Mouse (Mus musculus) fat pad, adult 2 months (tissue): ENCODE measurements at regions not wholly inside any gene's neighbourhood (a gene's known extent, or its start where the extent isn't known, plus 50 kb on each side); places are given as distances from the start of the nearest gene placed in this dataset.
A peak's percentile ranks its signal among the peaks of the same experiment; 100 is the strongest.

Experiments
- DNase-seq: peaks from one replicate; pipeline ENCODE4 v3.0.0-alpha.2; 2011; ENCODE audit warnings: low read depth, low spot score; ENCODE audit errors: extremely low read depth

DNA sequence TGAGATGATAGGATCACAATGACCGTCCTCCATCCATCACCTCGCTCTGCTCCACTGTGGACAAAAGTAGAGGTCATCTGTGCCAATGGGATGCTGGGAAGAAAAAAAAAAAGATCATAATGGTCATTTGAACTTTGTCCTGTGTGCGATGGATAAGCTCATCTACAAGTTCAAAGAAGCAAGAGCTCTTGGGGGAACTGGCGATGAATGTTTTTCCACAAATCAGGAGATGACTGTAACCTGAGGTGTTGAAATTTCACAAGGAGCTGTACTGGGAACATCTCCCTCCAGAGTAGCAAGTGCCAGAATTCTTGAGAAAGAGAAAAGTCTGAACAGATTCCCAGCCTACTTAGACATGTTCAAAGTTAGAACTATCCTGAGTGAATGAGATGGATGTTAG lies 287.0 kb downstream of the Tns3 start:
- peak; percentile 25 for DNase-seq

GRCm38 (mm10) chr11:8365545-8365944 lies 298.8 kb downstream of the Tns3 start:
- DNase-seq: no peak

DNA sequence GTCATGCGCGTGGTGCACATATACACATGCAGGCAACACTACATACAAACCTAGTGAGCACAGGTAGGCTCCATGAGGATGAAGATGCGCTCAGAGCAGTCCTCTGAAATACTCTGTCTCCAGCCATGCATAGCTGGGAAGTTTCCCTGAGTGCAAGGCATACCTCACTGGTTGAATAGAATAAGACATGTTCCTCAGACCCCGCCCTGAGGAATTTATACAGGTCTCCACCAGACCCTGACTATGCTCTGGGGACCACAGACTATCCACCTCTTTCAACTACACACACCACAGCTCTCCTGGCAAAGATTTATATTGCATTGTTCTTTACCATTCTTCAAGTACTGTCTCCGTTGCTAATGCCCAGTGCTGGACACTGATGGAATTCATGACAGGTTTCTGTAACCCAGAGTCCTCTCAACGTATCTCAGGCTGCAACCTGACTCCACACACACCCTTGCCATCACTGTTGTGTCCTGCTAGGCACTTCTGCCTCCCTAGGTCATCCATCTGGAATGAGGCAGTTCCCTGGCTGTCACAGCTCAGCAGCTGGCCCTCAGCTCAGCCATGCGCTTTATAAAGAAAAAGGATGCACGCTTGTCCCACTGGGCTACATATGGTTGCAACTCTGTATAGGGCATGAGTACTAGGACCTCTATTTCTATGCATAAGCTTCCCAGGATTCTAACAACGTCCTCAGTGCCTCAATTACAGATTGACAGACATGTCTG lies 299.5 kb downstream of the Tns3 start:
- DNase-seq: no peak

GRCm38 (mm10) chr11:8344938-8345337 lies 319.4 kb downstream of the Tns3 start:
- no peak for DNase-seq

DNA sequence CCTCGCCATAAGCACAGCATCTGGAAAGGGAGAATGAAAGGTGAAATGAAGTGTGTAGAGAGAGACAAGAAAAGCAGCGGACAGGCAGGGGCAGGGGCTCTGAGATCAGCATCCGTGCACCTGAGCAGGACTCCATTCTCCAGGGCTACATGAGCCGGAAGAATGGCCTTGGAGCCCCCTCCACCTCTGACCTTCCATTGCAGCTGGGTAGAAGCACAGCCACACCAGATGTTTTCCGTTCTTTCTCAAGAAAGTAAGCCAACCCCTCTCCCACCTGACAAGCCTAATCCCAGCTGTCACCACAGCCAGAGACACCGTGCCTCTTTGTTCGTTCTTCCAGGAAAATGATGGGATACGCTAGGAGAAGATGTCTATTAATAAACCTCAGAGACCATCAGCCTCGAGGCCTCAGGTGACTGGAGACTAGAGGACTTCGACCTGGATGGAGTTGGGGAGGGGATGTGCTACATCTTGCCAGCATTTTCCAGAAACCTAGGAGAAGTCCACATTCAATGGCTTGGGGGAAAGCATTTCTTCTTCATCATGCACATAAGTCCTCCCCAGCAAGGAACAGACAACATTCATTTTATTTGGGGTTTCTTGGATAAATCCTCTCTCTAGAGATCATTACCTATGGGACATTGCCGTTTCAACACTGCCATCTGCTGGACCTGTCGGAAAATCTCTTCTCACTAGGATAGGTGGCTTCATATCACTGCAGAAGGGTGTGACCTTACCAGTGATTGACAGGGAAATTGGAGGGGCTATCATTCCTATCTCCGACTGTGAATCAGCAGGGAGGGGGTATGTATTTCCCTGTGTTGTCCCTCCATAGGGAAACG lies 361.8 kb downstream of the Tns3 start:
- DNase-seq: no peak

DNA sequence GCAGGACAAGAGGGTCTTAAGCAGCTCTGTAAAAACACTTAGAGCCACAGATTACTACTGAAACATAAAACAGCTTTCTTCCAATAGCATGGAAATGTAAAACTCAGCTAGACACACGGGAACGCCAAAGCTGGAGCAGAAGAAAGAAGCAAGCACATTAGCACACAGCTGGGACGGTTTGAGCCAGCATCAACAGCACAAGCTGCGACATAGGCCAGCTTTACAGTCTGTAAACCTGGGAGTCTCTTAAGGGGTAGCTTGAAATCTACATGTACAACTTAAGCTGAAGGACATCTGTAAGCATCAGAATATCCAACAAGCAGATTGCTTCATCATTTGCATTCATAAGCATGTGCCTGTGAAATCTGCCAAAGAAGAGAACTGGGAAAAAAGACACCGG lies 366.9 kb downstream of the Tns3 start:
- DNase-seq: no peak

GRCm38 (mm10) chr11:8293322-8294014 lies 370.9 kb downstream of the Tns3 start:
- DNase-seq: no peak

- DNase-seq: no peak
These were observed 379.1 kb downstream of the Tns3 start for GRCm38 (mm10) chr11:8285271-8285670.

DNA sequence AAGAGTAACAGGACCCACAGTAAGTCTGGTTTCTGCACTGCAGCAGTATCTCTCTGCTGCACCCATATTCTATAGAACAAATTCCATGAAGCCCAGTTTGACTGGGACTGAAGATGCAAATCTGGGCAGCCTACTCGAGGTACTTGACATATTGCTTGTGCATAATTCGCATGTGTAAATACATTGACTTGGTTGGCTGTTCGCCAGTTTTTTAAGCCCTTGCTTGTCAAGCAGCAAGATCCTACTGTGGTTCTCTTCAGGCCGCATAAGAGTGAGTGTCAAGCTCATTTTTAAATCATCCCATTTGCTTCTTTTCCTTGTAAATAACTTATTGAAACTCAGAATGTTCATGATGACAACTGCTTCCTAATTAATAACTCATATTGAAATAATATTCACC lies 389.1 kb downstream of the Tns3 start:
- no peak for DNase-seq

DNA sequence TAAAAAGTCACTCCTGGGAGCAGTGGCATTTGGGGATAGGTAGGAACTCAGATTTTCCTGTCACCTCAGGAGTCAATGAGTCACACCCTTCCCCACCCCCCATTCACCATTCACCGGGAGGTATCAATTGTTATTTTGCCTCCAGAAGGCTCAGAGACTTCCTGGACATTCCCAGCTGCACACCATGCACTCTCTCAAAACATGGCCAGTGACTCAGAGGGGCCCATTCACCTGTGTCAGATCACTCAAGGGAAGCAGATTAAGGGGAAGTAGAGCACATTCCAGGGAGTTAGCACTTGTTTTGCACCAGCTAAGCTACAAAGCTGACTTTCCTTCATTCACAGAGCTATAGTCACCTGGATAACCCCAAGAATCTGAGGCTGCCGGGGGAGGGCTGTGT lies 395.2 kb downstream of the Tns3 start:
- DNase-seq: no peak

DNA sequence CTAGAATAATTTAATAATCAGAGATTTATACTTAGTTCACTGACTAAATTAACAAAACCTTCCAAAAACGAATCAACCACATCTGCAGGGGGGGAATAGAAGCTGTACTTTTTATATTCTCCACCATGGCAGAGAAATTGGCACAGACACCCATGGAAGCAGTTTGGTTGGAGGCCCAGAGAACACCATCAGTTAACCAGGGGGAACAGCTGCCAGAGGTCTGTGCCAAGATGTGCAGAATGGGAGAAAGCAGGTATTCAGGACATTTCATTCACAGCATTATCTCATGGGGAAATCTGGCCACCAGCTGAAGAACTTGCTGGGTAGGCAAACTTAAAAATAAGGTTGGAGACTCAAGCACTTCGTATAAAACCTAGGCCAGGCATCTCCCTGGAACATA lies 410.3 kb downstream of the Tns3 start:
- DNase-seq: no peak

DNA sequence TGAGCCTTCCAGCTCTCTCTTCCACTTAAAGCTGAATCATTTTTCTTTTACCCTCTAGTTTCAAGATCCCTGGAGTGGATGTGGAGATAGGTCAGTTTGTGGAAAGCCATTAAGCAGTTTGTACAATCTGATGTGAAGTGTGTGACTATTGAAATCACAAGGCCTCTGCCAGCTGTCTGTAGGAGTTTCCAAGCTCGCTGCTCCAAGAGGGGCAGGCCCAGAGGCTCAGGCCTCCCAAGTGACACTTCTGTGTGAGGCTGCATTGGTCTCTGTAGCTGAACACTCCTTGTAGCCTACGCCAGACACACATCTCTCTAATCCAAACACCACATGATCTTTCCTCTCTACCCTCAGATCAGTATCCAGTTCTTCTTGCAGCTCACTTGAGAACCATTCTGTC lies 413.0 kb downstream of the Tns3 start:
- no peak for DNase-seq

GRCm38 (mm10) chr11:8249468-8249867 lies 414.9 kb downstream of the Tns3 start:
- no peak for DNase-seq

DNA sequence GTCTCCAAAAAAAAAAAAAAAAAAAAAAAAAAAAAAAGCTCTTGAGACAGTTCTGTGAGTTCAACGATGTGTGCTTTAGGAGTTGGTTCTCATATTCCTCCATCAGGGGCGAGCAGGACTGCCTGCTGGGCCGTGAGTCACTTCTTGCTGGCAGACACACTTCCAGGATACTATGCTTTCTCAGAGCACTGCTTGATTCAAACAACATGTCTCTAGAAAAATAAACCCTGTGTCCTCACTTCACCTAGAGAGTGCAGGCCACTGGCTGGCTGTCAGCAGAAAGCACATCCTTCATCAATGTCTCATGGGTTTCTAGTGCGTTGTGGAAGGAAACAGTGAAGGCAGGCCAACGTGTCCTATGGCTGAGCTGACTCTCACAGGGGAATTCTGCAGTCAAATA lies 416.8 kb downstream of the Tns3 start:
- no peak for DNase-seq

DNA sequence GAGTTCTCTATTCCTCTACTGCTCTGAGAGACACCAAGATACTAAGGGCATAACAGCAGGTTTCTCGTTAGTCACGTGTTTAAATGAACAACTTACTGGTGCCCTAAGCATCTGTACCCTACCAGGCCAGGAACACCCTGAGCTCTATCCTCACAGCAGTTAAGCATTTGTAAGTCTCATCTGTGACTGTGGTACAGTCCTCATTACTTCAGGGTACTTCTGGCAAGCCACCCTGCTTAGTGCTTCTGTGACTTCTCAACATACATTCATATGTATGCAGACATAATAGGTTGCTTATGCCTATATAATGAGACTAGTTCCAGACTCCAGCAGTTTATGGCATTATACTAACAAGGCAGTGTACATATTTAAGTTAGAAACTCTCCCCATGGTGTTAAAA lies 417.3 kb downstream of the Tns3 start:
- no peak for DNase-seq

DNA sequence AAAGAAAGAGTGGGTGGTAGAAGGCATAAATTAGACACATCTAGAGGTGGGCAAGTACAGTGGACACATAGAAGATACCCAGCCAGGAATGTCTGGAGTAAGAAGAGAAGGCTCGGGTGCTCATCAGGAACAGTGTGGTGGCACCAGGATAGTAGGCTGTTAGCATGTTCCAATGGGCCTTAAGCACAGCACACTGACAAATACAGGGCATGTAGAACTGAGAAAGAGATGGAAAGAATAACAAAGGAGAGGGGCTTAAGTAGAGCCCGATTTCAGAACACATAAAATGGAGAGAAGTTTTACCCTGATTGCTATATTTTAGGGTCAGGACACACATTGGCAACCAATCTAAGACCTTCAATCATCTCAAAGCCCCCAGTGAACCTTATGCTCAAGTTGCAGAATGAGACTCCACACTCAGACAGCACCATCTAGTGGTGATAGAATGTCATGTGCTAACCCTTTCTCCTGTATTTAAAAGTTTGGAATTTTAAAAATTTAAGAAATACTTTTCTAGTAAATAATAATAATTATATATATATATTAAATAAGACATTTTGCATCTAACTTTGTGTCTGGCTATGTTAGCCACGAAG lies 418.8 kb downstream of the Tns3 start:
- DNase-seq: no peak

- peak; percentile 19 for DNase-seq
These were observed 425.8 kb downstream of the Tns3 start for GRCm38 (mm10) chr11:8238498-8238897.

GRCm38 (mm10) chr11:8237556-8237955 lies 426.8 kb downstream of the Tns3 start:
- DNase-seq: no peak

DNA sequence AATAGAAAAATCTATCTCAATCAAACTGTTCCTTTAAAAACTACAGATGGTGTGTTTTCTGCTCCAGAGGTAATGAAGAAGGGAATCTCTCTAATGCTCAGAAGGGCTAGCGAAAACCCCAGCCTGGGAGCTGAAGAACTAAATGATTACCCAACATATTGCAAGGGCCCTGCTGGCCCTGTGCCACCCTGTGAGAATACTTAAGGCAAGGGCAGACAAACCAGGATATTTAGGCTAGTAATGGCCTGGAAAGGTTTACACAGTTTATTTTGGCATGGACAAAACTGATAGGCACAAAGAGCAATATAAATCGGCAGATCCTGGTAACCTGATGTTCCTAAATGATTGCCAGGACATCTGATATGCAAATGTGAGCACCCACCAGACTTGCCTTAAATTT lies 428.3 kb downstream of the Tns3 start:
- peak; percentile 31 for DNase-seq

- DNase-seq: no peak
These were observed 431.6 kb downstream of the Tns3 start for GRCm38 (mm10) chr11:8232636-8233189.

DNA sequence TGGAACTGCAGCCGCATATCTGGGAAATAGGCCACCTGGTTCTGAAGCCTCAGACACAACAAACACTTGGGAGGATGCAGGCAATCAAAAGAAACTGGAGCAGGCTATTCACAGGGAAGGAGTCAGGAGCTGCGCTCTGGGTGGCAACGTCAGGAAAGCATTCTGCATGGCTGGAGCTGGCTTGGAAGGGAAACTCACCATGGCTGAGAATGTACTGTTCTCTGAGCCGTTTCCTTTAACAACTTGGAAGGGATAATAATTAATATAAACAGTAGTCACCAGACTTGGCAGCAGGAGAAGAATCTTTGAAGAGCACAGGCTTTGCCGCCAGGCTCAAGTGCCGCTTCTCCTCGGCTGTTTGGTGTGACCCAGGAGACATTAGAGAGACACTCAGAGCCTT lies 434.5 kb downstream of the Tns3 start:
- no peak for DNase-seq
